Mouse (Mus musculus) lung, postnatal 0 days (tissue): ENCODE measurements around the gene Jak2. TPM values are rescaled to one million over a fixed set of nuclear protein-coding genes. Genes with fewer than 3 reads are reported as not detected.

Experiments
- ATAC-seq: fragments of 200-750 bp; cut with Nextera tagmentation; 2 replicates; pipeline ENCODE4 v1.8.0; 2017; ENCODE audit warnings: moderate library complexity
- DNase-seq: peaks from one replicate; pipeline ENCODE4 v3.0.0-alpha.2; 2016; ENCODE audit warnings: low spot score
- H3K27ac ChIP-seq: fragments of 300-500 bp; sonication (generic); 2 replicates; pipeline ENCODE4 v1.5.1; 2014; ENCODE audit warnings: antibody characterized with exemption, mild to moderate bottlenecking, low read length, mixed read lengths
- H3K27me3 ChIP-seq: fragments of 300-500 bp; sonication (generic); replicated peaks from 2 replicates; pipeline ENCODE4 v1.6.1; 2014; ENCODE audit warnings: low read length, mixed read lengths; ENCODE audit not compliant: insufficient read depth
- H3K36me3 ChIP-seq: fragments of 300-500 bp; sonication (generic); 2 replicates; pipeline ENCODE4 v1.6.1; 2014; ENCODE audit warnings: low read length, mixed read lengths; ENCODE audit not compliant: insufficient read depth
- H3K4me1 ChIP-seq: fragments of 300-500 bp; sonication (generic); 2 replicates; pipeline ENCODE4 v1.6.1; 2014; ENCODE audit warnings: antibody characterized with exemption, low read depth, low read length, mixed read lengths; ENCODE audit not compliant: insufficient read depth
- H3K4me2 ChIP-seq: fragments of 300-500 bp; sonication (generic); replicated peaks from 2 replicates; pipeline ENCODE4 v1.6.1; 2014; ENCODE audit warnings: low read depth, mild to moderate bottlenecking, low read length, moderate library complexity, mixed read lengths
- H3K4me3 ChIP-seq: fragments of 300-500 bp; sonication (generic); 2 replicates; pipeline ENCODE4 v1.5.1; 2014; ENCODE audit warnings: low read depth, low read length
- H3K9ac ChIP-seq: fragments of 300-500 bp; sonication (generic); replicated peaks from 2 replicates; pipeline ENCODE4 v1.6.1; 2014; ENCODE audit warnings: low read depth, mild to moderate bottlenecking
- H3K9me3 ChIP-seq: fragments of 300-500 bp; sonication (generic); 2 replicates; pipeline ENCODE4 v1.6.1; 2016; ENCODE audit warnings: low read length, mixed read lengths
- CTCF ChIP-seq: IDR thresholded peaks from 2 replicates; pipeline ENCODE4 v1.5.1; 2016; ENCODE audit warnings: antibody characterized with exemption, mild to moderate bottlenecking
- EP300 ChIP-seq: IDR thresholded peaks from 2 replicates; pipeline ENCODE4 v1.6.1; 2016; ENCODE audit warnings: antibody characterized with exemption, mild to moderate bottlenecking, control low read depth
- WGBS: fragments of 180-500 bp; shearing (Covaris S2); extraction: QIAGEN DNeasy Blood & Tissue Kit; methylation state at CpG from one replicate; pipeline ENCODE4 v1.1.7; 2014; 5-methylcytosine and 5-hydroxymethylcytosine counted together
- polyA plus RNA-seq: library from polyadenylated mRNA; unstranded; fragments of >200 nt; fragmentation: Nextera tagmentation; extraction: Ambion mirVana; gene quantifications from 2 replicates; pipeline ENCODE4 v1.2.1, GENCODE M21; 2015

The Jak2 gene
- 9.6 and 9.9 TPM in 2 replicates for polyA plus RNA-seq

- Histone ChIP-seq H3K4me2 (peak within 1 kb of the TSS; percentile 75), H3K4me3 (peak within 1 kb of the TSS; percentile 73)
- ATAC-seq: peak; percentile 95
Measured at GRCm38 (mm10) chr19:29251191-29251957, at the start of gene Jak2. Gene Jak2, plus strand, starts transcription at chr19:29251828.

GRCm38 (mm10) chr19:29203337-29203736 is 48.3 kb upstream of the Jak2 start:
- no peaks in the 10 kb centered on the region for H3K9me3 ChIP-seq
- H3K27ac ChIP-seq: no peak overlapping the region
- H3K4me1 ChIP-seq: no peaks in the 10 kb centered on the region
- no peak for ATAC-seq
- no peak overlapping the region for H3K4me3 ChIP-seq
- WGBS: 38% methylated on average over 2 of the region's 2 CpGs
- H3K36me3 ChIP-seq: no peaks in the 10 kb centered on the region
- no peak overlapping the region for H3K9ac ChIP-seq
- no peak overlapping the region for H3K4me2 ChIP-seq
- peak; percentile 30 for TF ChIP-seq CTCF
- TF ChIP-seq EP300: no peak
- no peaks in the 10 kb centered on the region for H3K27me3 ChIP-seq
- DNase-seq: no peak

More at GRCm38 (mm10) chr19:29251191-29251957, at the start of gene Jak2:
- peak; percentile 98 for DNase-seq
- Histone ChIP-seq H3K27me3 (no peaks in the 10 kb centered on the region), H3K9me3 (no peaks in the 10 kb centered on the region), H3K9ac (peak within 1 kb of the TSS; percentile 88), H3K27ac (peak within 1 kb of the TSS; percentile 93), H3K36me3 (no peaks in the 10 kb centered on the region), H3K4me1 (peaks cover 10% of the 10 kb centered on the region; the same call in 1 of the 2 replicates)
- TF ChIP-seq CTCF: peak; percentile 60
- TF ChIP-seq EP300: no peak
- under 1% methylated on average over 39 of the region's 114 CpGs for WGBS

- no peak overlapping the region for H3K9ac ChIP-seq
- H3K4me3 ChIP-seq: no peak overlapping the region
- whole genome bisulfite sequencing: 51% methylated on average over 4 of the region's 4 CpGs
- H3K4me2 ChIP-seq: no peak overlapping the region
- TF ChIP-seq EP300 (no peak), CTCF (no peak)
- no peak overlapping the region for H3K27ac ChIP-seq
- DNase-seq (no peak), ATAC-seq (no peak)
- H3K36me3 ChIP-seq: no peaks in the 10 kb centered on the region
- no peaks in the 10 kb centered on the region; the same call in 1 of the 2 replicates for H3K4me1 ChIP-seq
- no peaks in the 10 kb centered on the region for H3K27me3 ChIP-seq
- H3K9me3 ChIP-seq: no peaks in the 10 kb centered on the region
Measured at GRCm38 (mm10) chr19:29204583-29204982, 47.0 kb upstream of the Jak2 start.

- Histone ChIP-seq H3K9me3 (no peaks in the 10 kb centered on the region), H3K27me3 (no peaks in the 10 kb centered on the region), H3K36me3 (no peaks in the 10 kb centered on the region), H3K4me3 (no peak overlapping the region), H3K27ac (no peak overlapping the region), H3K4me2 (no peak overlapping the region), H3K9ac (no peak overlapping the region), H3K4me1 (no peaks in the 10 kb centered on the region; the same call in 1 of the 2 replicates)
- 78% methylated on average over 2 of the region's 2 CpGs for WGBS
- no peak for TF ChIP-seq EP300
- TF ChIP-seq CTCF: no peak
- no peak for ATAC-seq
- DNase-seq: no peak
Measured at GRCm38 (mm10) chr19:29205267-29205666, 46.4 kb upstream of the Jak2 start.

GRCm38 (mm10) chr19:29209898-29210297 is 41.7 kb upstream of the Jak2 start:
- no peak overlapping the region for H3K4me3 ChIP-seq
- no peak overlapping the region for H3K9ac ChIP-seq
- H3K36me3 ChIP-seq: no peaks in the 10 kb centered on the region
- no peak overlapping the region for H3K4me2 ChIP-seq
- TF ChIP-seq CTCF: no peak
- no peak for TF ChIP-seq EP300
- H3K27me3 ChIP-seq: no peaks in the 10 kb centered on the region
- H3K27ac ChIP-seq: no peak overlapping the region
- no peaks in the 10 kb centered on the region for H3K9me3 ChIP-seq
- H3K4me1 ChIP-seq: no peaks in the 10 kb centered on the region; the same call in 1 of the 2 replicates
- 36% methylated on average over 7 of the region's 7 CpGs for WGBS
- peak; percentile 47 for DNase-seq
- no peak; the same call in 1 of the 2 replicates for ATAC-seq

GRCm38 (mm10) chr19:29210319-29210718 is 41.3 kb upstream of the Jak2 start:
- Histone ChIP-seq H3K4me2 (no peak overlapping the region), H3K9me3 (no peaks in the 10 kb centered on the region), H3K27me3 (no peaks in the 10 kb centered on the region), H3K27ac (no peak overlapping the region), H3K4me3 (no peak overlapping the region), H3K4me1 (no peaks in the 10 kb centered on the region; the same call in 1 of the 2 replicates), H3K9ac (no peak overlapping the region), H3K36me3 (no peaks in the 10 kb centered on the region)
- TF ChIP-seq CTCF: peak; percentile 33
- no peak for TF ChIP-seq EP300
- no peak for ATAC-seq
- DNase-seq: no peak
- 91% methylated on average over 9 of the region's 9 CpGs for WGBS
